Mouse (Mus musculus): Measurements from ENCODE around the gene Fmo5.

Gene Fmo5

DNA sequence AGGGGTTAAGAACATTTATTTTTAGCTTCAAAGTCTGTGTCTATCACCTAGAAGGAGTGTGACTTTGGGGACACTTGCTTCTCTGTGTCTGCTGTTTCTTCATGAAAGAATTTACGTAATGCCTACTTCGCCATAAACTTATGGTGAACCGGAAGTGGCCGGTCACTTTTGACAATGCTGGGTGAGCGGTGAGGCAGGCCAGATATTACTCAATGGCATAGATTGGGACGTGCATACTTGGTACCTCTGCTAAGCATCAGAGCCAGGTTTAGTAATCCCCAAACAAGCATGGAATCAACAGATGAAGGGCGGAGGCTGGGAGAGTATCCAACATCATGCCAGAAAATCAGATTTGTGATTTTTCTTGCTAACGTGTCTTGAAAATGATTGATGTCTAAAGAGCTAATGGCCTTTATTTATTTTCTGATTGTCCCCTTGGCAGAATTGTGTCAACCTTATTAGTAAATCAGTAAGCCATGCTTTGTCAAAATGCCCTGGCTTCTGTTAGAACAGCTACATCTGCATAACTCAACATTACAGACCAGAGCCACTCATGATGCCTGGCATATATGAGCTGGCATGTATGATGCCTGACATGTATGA lies 2.8 kb downstream of the Fmo5 start:
- DNase-seq (ENCODE audit: low spot score in 2 of 2) = no peak

DNA sequence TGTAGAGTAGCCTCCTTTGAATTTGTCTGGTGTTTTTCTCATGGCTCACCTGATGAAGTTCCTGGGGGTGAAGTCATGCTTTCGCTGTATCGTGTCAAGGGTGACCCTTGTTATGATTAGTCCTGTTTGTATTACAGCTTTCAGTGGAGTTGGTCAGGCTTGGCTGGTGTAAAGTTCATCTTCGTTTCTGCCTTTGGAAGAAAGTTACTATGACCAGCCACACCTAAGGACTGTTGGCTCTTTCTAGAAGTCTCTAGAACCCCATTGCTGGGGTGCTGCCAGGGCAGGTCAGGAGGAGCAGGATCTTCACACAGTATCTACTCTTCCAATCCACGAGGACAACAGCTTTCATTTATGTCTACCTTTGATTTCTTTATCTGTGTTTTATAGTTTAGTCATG lies 4.9 kb downstream of the Fmo5 start:
- no peak for DNase-seq (ENCODE audit: low spot score in 2 of 2)

DNA sequence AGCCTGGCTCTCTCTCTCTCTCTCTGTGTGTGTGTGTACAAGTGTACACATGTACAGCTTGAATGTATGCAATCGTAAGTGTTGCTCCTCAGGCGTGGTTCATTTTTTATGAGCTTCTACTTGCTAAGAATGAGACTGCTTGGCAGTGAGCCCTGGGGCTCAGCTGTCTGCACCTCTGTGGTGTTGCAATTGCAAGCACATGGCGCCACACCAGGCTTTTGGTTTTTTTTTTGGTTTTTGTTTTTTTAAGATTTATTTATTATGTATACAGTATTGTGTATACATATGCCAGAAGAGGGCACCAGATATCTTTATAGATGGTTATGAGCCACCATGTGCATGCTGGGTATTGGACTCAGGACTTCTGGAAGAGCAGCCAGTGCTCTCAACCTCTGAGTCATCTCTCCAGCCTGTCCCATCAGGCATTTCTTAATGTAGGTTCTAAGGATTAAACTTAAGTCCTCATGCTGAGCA lies 5.7 kb downstream of the Fmo5 start:
- no peak for DNase-seq (ENCODE audit: low spot score in 2 of 2)

DNA sequence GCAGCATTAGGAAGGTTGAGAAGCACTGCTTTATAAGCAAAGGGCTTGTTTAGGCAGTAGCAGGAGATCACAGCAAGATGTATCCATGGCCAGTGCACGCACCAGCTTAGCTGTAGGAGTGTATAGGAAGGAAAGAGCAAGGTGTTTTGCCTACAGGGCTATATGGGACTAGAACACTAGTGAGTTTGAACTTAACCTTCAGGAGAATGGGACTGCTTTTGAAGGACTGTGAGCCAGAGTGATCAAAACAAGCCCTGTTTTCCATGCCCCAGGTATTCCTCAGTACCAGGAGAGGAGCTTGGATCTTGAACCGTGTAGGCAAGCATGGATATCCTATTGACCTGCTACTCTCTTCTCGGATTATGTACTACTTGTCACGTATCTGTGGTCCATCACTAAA lies 12.8 kb downstream of the Fmo5 start:
- no peak for DNase-seq (ENCODE audit: low spot score in 2 of 2)

DNA sequence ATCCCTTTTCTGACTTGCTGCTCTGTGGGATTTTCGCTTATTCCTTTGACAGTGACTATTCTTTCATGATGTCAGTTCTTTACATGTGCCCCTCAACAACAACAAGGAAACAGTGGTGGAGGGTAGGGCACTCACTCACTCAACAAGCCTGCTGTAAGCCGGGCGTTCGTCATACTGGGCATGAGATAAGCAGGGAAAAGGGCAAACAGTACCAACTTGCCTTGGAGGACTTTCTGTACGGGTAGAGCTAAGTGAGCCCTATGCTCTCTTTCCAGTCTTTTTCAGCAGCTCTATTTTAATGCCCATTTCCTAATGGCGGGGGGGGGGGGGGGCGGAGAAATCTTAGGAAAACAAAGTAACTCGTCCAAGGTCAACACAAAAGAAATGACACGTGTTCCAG lies 13.4 kb downstream of the Fmo5 start:
- DNase-seq (ENCODE audit: low spot score in 2 of 2) = no peak

- DNase-seq (ENCODE audit: low spot score in 2 of 2) = no peak
Observed at GRCm38 (mm10) chr3:97648518-97648917, 19.9 kb downstream of the Fmo5 start.

- DNase-seq (ENCODE audit: low spot score in 2 of 2) = no peak
Observed at GRCm38 (mm10) chr3:97649022-97649421, 20.4 kb downstream of the Fmo5 start.

- no peak for DNase-seq (ENCODE audit: low spot score in 2 of 2)
Observed at GRCm38 (mm10) chr3:97649469-97649868, 20.9 kb downstream of the Fmo5 start.

- DNase-seq (ENCODE audit: low spot score in 2 of 2) = no peak
Observed at GRCm38 (mm10) chr3:97651604-97652003, 23.0 kb downstream of the Fmo5 start.

DNA sequence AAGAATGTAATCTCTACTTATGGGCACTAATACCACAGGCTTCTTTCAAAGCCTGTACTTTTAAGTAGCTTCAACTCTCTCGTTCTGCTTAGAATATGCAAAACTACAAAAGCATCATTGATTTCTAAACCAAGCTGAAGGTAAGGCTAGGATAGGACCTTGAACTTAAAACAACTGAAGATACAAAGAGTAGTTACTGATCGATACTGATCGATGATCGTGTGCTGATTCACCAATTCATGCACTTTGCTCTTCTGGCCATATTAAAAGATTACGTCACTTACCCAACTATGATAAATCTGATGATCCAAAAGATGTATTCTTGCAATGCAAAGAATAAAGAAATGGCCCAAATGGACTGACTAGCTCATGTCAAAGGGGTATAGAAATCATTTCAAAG lies 25.2 kb downstream of the Fmo5 start:
- DNase-seq (ENCODE audit: low spot score in 2 of 2) = no peak

- DNase-seq (ENCODE audit: low spot score in 2 of 2) = no peak
Observed at GRCm38 (mm10) chr3:97654901-97655300, 26.3 kb downstream of the Fmo5 start.

GRCm38 (mm10) chr3:97657655-97658411 lies 29.2 kb downstream of the Fmo5 start, which contains the start of gene Prkab2:
Gene Prkab2, plus strand, starts transcription at chr3:97658193.
- peak; percentile 97 to 99 for DNase-seq (ENCODE audit: low spot score in 2 of 2)

DNA sequence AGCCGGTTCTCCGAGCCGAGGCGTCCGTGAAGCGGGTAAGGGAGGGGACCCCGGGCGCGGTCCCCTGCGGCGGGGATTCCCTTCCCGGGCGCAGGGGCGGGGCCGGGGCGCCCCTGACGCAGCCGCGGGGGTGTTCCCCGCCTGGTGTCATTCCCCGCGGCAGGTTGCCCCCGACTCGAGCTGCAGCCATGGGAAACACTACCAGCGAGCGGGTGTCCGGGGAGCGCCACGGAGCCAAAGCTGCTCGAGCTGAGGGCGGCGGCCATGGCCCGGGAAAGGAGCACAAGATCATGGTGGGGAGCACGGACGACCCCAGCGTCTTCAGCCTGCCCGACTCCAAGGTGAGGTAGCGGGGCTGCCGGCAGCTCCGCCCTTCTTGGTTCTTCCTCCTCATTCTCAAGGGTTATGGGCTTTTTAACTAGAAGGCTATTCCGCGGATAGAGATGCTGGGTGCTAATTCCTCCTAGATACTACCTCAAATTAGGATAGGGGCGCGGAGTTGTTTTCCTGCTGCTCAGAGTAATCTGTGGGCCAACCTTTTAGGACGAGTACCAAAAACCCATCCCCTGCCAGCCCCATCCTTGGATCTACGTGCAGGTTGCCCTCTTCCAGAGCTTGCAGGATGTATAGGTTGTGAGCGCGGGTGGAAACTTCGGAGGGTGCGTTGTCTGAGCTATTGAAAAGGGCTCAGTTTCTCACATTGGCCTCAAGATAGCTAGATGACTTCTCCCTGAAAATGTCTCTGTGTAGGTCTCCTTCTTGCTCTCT lies 30.0 kb downstream of the Fmo5 start:
- DNase-seq (ENCODE audit: low spot score in 2 of 2) = peak in 1 of 2 experiments; percentile 24

DNA sequence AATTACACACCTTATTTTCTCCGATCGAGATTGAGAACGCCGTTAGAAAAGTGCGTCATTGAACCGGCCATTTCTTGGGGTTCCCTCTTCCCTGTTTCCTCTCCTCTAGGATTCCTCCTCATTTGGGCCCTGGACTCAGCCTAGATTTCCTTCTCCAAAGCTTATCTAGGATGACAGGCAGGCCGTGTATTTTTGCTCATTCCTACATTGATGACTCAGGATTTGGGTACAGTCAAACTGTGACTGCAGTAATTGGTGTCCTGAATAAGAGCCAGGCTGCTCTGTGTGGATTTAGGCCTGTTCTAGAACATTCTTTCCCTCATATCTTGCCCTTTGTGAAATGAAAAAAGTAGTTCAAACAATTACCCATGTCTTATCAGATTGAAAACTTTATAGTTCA lies 31.1 kb downstream of the Fmo5 start:
- DNase-seq (ENCODE audit: low spot score in 2 of 2) = no peak

- DNase-seq (ENCODE audit: low spot score in 2 of 2) = no peak
Observed at GRCm38 (mm10) chr3:97661206-97661605, 32.6 kb downstream of the Fmo5 start.

DNA sequence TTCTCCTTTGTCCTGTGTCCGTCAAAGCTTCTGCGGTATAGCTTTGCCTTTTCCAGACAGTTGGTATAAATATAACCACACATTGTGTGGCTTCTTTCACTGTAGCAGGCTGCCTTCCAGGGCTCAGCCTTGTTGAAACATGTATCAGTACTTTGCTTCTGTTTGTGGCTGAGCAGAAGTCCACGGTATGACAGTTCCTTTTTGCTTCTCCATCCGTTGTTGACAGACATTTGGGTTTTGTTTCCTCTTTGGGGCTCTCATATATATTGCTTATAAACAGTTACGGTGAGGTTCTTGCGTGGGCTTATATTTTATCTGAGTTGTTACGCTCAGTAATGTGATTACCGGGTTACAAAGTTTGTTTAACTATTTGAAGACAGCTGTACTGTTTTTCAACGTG lies 36.9 kb downstream of the Fmo5 start:
- DNase-seq (ENCODE audit: low spot score in 2 of 2) = no peak

- DNase-seq (ENCODE audit: low spot score in 2 of 2) = no peak
Observed at GRCm38 (mm10) chr3:97666154-97666553, 37.5 kb downstream of the Fmo5 start.

- DNase-seq (ENCODE audit: low spot score in 2 of 2) = no peak
Observed at GRCm38 (mm10) chr3:97667093-97667675, 38.6 kb downstream of the Fmo5 start.

DNA sequence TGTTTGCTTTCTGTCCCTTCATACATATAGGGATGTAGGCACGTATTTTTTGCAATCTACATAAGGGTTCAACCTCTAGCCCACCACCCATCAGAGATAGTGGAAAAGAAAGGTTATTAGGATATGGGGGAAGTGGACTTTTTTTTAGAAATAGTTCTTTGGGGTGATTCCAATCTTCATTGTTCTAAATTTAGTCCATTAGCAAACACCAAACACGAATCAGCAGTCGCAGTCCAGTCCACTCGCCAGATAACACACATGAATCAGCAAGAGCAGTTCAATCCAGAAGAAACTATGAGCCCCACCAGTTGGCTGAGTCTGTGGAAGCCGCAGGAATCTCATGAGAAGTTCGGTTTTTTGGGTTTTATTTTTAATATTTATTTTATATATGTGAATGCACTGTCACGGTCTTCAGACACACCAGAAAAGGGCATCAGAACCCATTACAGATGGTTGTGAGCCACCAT lies 46.1 kb downstream of the Fmo5 start, which contains the start of gene Gm17651:
TSS of gene Gm17651 (minus strand) at position 51 of the 467 bp plus-strand sequence.
- DNase-seq (ENCODE audit: low spot score in 2 of 2) = no peak

DNA sequence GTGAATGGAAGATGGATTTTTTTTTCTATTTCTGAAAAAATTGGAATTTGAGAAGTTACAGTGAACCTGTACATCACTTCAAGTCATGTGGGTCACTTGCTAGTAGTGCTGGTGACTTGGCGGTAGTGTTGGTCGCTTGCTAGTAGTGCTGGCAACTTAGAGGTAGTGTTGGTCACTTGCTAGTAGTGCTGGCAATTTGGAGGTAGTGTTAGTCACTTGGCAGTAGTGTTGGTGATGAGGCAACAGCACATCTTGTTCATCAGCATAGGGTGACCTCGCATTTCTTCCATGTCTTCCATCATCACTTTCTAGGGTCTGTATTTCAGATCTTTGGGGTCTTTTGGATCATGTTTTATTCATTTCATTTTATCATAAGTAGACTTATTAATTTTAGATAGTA lies 47.5 kb downstream of the Fmo5 start:
- no peak for DNase-seq (ENCODE audit: low spot score in 2 of 2)

- DNase-seq (ENCODE audit: low spot score in 2 of 2) = no peak
Observed at GRCm38 (mm10) chr3:97678416-97678815, 49.8 kb downstream of the Fmo5 start.

All from frontal cortex, postnatal 36 days (tissue).